Mouse (Mus musculus): ENCODE data around the gene Zbtb11. TPM values are rescaled to one million over a fixed set of nuclear protein-coding genes. Genes with fewer than 3 reads are reported as not detected.
"Not testable (repeated sequence)": the region's sequence is repeated elsewhere in the genome, so short reads cannot be mapped to it uniquely, and the experiment has no call there.

Gene Zbtb11
- total RNA-seq (2017) = 40.7 to 58.5 TPM (median 42.8 TPM) in 3 replicates

- ATAC-seq (replicated peaks; ENCODE audit: insufficient number of reproducible peaks, low FRiP score, low TSS enrichment, poor library complexity, severe bottlenecking) = peak; percentile 94
These were observed at the start of gene Zbtb11 for GRCm38 (mm10) chr16:55973431-55974255. Zbtb11 (plus strand) TSS chr16:55973883.

DNA sequence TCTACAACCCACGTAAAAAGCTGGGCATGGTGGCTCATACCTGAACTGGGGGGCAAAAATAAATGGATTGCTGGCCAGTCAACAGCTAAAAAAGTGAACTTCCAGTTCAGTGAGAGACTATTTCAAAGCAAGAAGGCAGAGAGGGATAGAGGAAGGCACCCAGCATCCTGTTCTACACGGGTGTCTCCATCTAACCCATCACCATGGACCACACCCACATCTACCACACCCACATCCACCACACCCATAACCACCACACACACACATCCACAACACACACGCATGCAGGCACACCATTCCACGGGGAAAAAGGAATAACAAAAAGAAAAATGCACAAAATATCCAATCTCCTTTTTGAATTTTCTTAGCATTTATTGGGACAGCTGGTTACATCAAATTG is 49.7 kb upstream of the Zbtb11 start:
- ATAC-seq (replicated peaks; ENCODE audit: insufficient number of reproducible peaks, low FRiP score, low TSS enrichment, poor library complexity, severe bottlenecking) = no peak

DNA sequence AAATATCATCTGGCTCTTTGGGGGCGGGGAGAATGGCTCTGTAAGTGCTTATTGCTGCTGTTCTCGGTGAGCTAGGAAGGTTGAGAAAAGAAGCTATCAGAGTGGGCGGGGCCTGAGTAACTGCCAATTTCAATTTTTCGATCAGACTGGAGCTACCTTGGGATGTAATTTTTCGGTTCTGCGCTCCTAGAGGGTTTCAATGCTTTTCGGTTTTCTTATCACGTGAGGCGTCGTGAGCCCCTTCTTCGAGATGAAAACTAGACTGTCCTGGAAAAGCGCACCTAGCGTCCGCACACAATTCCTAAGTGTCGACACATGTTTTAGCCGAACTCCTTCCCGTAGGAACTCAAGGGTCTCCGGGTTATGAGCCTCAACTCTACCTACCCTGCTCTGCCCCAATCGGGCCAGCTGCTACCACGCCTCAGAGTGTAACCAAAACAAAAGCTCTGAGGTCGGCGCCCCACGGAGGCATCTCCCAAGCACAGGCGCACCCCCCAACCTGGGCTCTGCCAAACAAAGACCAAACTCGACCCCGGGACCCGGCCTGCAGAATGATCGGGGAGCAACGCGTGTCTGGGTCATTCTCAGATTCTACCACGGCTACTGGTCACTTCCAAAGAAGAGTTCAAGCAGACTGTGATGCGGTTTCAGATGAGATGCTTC is 39.9 kb upstream of the Zbtb11 start:
- no peak; the same call in 1 of the 2 replicates for ATAC-seq (replicated peaks; ENCODE audit: insufficient number of reproducible peaks, low FRiP score, low TSS enrichment, poor library complexity, severe bottlenecking)

GRCm38 (mm10) chr16:55934453-55935037 is 39.1 kb upstream of the Zbtb11 start, which contains the start of gene Cep97:
Cep97 (minus strand) TSS chr16:55934855.
- peak; percentile 98 for ATAC-seq (replicated peaks; ENCODE audit: insufficient number of reproducible peaks, low FRiP score, low TSS enrichment, poor library complexity, severe bottlenecking)

- no peak for ATAC-seq (replicated peaks; ENCODE audit: insufficient number of reproducible peaks, low FRiP score, low TSS enrichment, poor library complexity, severe bottlenecking)
These were observed 34.9 kb upstream of the Zbtb11 start for GRCm38 (mm10) chr16:55938761-55939160.

DNA sequence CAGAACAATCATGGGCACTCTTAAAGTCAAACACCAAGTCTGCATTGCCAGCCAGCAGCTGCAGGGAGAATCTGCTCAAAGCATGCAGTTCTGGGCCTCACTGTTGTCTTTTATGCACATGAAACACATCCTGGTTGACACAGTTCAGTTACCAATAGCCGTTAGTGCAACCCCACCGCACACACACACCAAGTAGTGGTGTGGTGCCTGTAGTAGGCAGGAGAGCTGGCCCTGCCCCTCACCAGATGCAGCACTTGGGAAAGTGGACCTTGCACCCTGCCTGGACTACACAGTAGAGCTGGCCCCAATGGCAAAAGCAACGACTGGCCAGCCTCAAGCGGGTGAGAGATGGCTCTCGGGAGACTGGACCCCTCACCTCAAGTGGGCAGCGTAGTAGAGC is 34.0 kb upstream of the Zbtb11 start:
- ATAC-seq (replicated peaks; ENCODE audit: insufficient number of reproducible peaks, low FRiP score, low TSS enrichment, poor library complexity, severe bottlenecking) = no peak

DNA sequence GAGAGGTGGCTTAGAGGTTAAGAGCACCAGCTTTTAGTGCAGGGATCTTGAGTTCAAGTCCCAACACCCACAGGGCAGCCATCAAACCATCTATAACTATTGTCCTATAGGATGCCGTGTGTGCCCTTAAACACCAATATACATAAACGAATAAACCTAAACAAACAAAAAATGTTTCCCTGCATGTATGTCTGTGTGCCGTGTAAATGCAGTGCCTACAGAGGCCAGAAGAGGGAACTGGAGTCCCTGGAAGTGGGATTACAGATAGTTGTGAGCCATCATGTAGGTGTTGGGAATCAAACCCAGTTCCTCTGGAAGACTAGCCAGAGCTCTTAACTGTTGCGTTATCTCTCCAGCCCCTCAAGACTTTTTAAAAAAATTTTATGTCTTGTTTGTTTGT is 32.9 kb upstream of the Zbtb11 start:
- no peak for ATAC-seq (replicated peaks; ENCODE audit: insufficient number of reproducible peaks, low FRiP score, low TSS enrichment, poor library complexity, severe bottlenecking)

- ATAC-seq (replicated peaks; ENCODE audit: insufficient number of reproducible peaks, low FRiP score, low TSS enrichment, poor library complexity, severe bottlenecking) = no peak
These were observed 26.4 kb upstream of the Zbtb11 start for GRCm38 (mm10) chr16:55947266-55947665.

GRCm38 (mm10) chr16:55947876-55948410 is 25.7 kb upstream of the Zbtb11 start:
- ATAC-seq (replicated peaks; ENCODE audit: insufficient number of reproducible peaks, low FRiP score, low TSS enrichment, poor library complexity, severe bottlenecking) = not testable (repeated sequence)

DNA sequence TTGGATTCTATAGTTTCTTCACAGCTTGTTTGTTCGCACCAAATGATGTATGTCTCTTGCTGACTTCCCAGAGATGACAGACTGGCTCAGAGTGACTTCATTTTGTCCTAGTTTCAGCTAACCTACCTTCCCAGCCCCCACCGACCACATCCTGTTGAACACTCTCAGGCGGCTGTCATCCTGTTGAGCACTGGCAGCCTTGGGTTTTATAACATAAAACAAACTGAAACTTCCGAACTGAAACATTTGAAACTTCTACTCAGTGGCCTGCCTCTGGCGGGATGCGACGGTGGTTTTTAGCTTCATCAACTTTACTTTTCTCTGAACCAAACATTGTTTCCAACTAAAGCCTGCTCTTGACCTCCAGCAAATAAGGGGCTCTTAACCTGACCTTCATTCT is 24.7 kb upstream of the Zbtb11 start:
- peak; percentile 77 for ATAC-seq (replicated peaks; ENCODE audit: insufficient number of reproducible peaks, low FRiP score, low TSS enrichment, poor library complexity, severe bottlenecking)

GRCm38 (mm10) chr16:55950462-55950861 is 23.2 kb upstream of the Zbtb11 start:
- no peak for ATAC-seq (replicated peaks; ENCODE audit: insufficient number of reproducible peaks, low FRiP score, low TSS enrichment, poor library complexity, severe bottlenecking)

- peak; percentile 92 for ATAC-seq (replicated peaks; ENCODE audit: insufficient number of reproducible peaks, low FRiP score, low TSS enrichment, poor library complexity, severe bottlenecking)
These were observed 22.6 kb upstream of the Zbtb11 start for GRCm38 (mm10) chr16:55950946-55951678.

DNA sequence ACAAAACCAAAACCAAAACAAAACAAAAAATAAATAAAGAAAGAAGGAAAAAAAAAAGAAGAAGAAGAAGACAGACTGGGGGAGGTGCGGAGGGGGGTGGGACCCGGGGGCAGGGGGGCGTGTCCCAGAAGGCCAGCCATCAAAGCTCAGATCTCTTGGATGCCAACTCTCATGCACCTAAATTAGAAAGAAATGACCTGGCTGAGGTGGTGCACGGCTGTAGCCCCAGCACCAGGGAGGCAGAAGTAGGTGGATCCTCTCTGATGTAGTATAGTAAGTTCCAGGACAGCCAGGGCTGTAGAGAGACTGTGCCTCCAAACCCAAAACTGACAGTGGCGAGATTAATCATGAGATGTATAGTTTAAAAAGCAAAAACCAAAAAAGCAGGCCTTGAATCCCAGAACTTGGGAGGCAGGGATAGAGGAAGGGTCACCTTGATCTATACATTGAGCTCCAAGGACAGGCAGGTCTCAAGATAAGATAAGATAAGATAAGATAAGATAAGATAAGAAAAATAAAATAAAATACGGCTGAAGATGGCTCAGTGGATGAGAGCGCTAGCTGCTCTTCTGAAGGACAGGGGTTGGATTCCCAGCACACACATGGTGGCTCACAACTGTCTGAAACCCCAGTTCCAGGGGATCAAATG is 21.9 kb upstream of the Zbtb11 start:
- ATAC-seq (replicated peaks; ENCODE audit: insufficient number of reproducible peaks, low FRiP score, low TSS enrichment, poor library complexity, severe bottlenecking) = no peak; the same call in 1 of the 2 replicates

GRCm38 (mm10) chr16:55952771-55953170 is 20.9 kb upstream of the Zbtb11 start:
- ATAC-seq (replicated peaks; ENCODE audit: insufficient number of reproducible peaks, low FRiP score, low TSS enrichment, poor library complexity, severe bottlenecking) = no peak

GRCm38 (mm10) chr16:55954196-55954595 is 19.5 kb upstream of the Zbtb11 start:
- not testable (repeated sequence) for ATAC-seq (replicated peaks; ENCODE audit: insufficient number of reproducible peaks, low FRiP score, low TSS enrichment, poor library complexity, severe bottlenecking)

- not testable (repeated sequence) for ATAC-seq (replicated peaks; ENCODE audit: insufficient number of reproducible peaks, low FRiP score, low TSS enrichment, poor library complexity, severe bottlenecking)
These were observed 10.6 kb upstream of the Zbtb11 start for GRCm38 (mm10) chr16:55963068-55963467.

DNA sequence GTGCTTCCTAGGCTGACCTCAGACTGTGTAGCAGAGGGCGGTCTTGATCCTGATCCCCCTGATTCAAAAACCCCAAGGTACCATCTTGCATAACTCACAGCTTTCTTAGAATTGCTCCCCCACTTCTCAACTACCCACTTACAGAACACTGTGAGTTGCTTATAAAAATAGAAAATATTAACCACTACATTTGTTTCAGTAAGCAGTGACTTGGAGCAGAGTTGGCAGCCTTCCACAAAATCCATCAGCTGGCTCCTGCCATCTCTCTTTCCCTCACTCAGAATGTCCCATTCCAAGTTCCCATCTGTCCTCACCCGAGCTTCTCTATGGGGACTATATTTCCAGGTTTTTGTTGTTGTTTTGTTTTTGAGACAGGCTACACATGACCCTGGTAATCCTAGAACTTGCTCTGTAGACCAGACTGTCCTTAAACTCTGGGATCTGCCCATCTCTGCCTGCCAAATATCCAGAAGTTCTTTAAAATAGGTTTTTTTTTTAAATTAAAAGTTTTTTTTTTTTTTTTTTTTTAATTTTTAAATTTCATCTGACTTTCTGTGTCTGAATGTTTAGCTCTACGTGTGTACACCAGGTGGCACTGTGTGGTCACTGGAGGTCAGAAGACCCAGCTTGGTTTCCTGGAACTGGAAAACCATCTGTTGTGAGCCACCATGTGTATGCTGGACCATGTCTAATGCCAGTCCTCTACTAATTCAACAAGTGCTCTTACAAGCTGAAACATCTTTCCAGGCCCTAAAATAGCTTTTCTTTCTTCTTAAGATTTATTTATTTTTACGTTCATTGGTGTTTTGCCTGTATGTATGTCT is 9.3 kb upstream of the Zbtb11 start:
- no peak; the same call in 1 of the 2 replicates for ATAC-seq (replicated peaks; ENCODE audit: insufficient number of reproducible peaks, low FRiP score, low TSS enrichment, poor library complexity, severe bottlenecking)

All from monocyte, adult 5-6 weeks (primary cell).